Comparison of ENCODE assay signal across 15 mouse cellular contexts in genomic region chr5:107126561-107126960, GRCm38 (mm10).
DNase-seq lines count a peak whose midpoint lies in the region; ATAC-seq lines count a peak whose summit lies in the region.
"Had no signal": no experiment of that assay in that cellular context is flagged by ENCODE, and none has a peak within 500 bp of the region (broad histone marks: within the 10 kb centered on the region; RNA-seq: fewer than 3 reads in every experiment).

No protein-coding gene starts in this region.

- H3K4me1 ChIP-seq in intestine, embryonic 14.5 days (replicated peaks; ENCODE audit: control insufficient read depth, insufficient read depth, low read length) = peaks cover 29% of the 10 kb centered on the region
- 0 out of 2 replicates have a peak, but pooled peaks cover 3% of the 10 kb centered on the region for H3K4me1 ChIP-seq in intestine, embryonic 16.5 days (ENCODE audit: control insufficient read depth, insufficient read depth, low read length)
- H3K4me1 ChIP-seq in lung, embryonic 16.5 days (replicated peaks; ENCODE audit: control insufficient read depth, insufficient read depth, low read length) = peaks cover 23% of the 10 kb centered on the region

- no peak overlapping the region for H3K4me3 ChIP-seq in intestine, embryonic 14.5 days (ENCODE audit: low read depth, low read length)
- no peak overlapping the region for H3K4me3 ChIP-seq in intestine, embryonic 16.5 days (ENCODE audit: low read length)
- no peak overlapping the region for H3K4me3 ChIP-seq in lung, embryonic 16.5 days (ENCODE audit: low read length)
- H3K4me3 ChIP-seq: layer of hippocampus, adult 2 months; liver, embryonic 12.5 days; neural tube, embryonic 15.5 days had no signal

- H3K4me2 ChIP-seq in intestine, embryonic 14.5 days (ENCODE audit: low read length) = no peak overlapping the region
- H3K4me2 ChIP-seq in intestine, embryonic 16.5 days (ENCODE audit: low read depth, low read length) = no peak overlapping the region
- no peak overlapping the region for H3K4me2 ChIP-seq in lung, embryonic 16.5 days (ENCODE audit: low read depth, low read length)
- H3K4me2 ChIP-seq: hindbrain, embryonic 14.5 days; liver, embryonic 12.5 days; neural tube, embryonic 15.5 days had no signal

- H3K36me3 ChIP-seq in intestine, embryonic 14.5 days (ENCODE audit: control insufficient read depth, insufficient read depth, low read length) = peaks cover 46% of the 10 kb centered on the region
- H3K36me3 ChIP-seq in intestine, embryonic 16.5 days (ENCODE audit: control insufficient read depth, insufficient read depth, low read length) = no peaks in the 10 kb centered on the region
- peaks cover 11% of the 10 kb centered on the region for H3K36me3 ChIP-seq in lung, embryonic 16.5 days (ENCODE audit: control insufficient read depth, insufficient read depth, low read length)

- H3K27ac ChIP-seq in intestine, embryonic 14.5 days (ENCODE audit: low read depth) = 0 out of 2 replicates have a peak overlapping the region, but pooled peaks have one; percentile 0
- no peak overlapping the region for H3K27ac ChIP-seq in intestine, embryonic 16.5 days (ENCODE audit: low read length)
- H3K27ac ChIP-seq in lung, embryonic 16.5 days (ENCODE audit: low read length) = 0 out of 2 replicates have a peak overlapping the region, but pooled peaks have one; percentile 24
- H3K27ac ChIP-seq: hindbrain, embryonic 14.5 days; layer of hippocampus, adult 2 months; liver, embryonic 12.5 days; neural tube, embryonic 15.5 days had no signal

- no peak overlapping the region for H3K9ac ChIP-seq in intestine, embryonic 14.5 days (ENCODE audit: low read length)
- H3K9ac ChIP-seq in intestine, embryonic 16.5 days (ENCODE audit: low read depth, low read length) = no peak overlapping the region
- H3K9ac ChIP-seq in lung, embryonic 16.5 days (ENCODE audit: low read length) = no peak overlapping the region
- H3K9ac ChIP-seq: hindbrain, embryonic 14.5 days; liver, embryonic 12.5 days; neural tube, embryonic 15.5 days had no signal

- H3K9me3 ChIP-seq in intestine, embryonic 14.5 days (ENCODE audit: control insufficient read depth, low read length) = no peaks in the 10 kb centered on the region
- H3K9me3 ChIP-seq in intestine, embryonic 16.5 days (ENCODE audit: control insufficient read depth, low read length) = no peaks in the 10 kb centered on the region
- H3K9me3 ChIP-seq in lung, embryonic 16.5 days (ENCODE audit: control insufficient read depth, low read length) = no peaks in the 10 kb centered on the region
- H3K9me3 ChIP-seq: liver, embryonic 12.5 days; neural tube, embryonic 15.5 days had no signal

- no peak for ATAC-seq in intestine, embryonic 14.5 days (replicated peaks; ENCODE audit: low FRiP score, low TSS enrichment, low read depth)
- ATAC-seq in intestine, embryonic 16.5 days = no peak
- ATAC-seq in lung, embryonic 16.5 days (ENCODE audit: low read depth) = no peak
- ATAC-seq: liver, embryonic 12.5 days had no signal

- WGBS in intestine, embryonic 14.5 days = 40% methylated on average over 7 of the region's 7 CpGs
- WGBS in intestine, embryonic 16.5 days = 51% methylated on average over 7 of the region's 7 CpGs
- 36% methylated on average over 7 of the region's 7 CpGs for WGBS in lung, embryonic 16.5 days

- H3K27me3 ChIP-seq in intestine, embryonic 14.5 days (replicated peaks; ENCODE audit: control insufficient read depth, insufficient read depth, low read length) = no peaks in the 10 kb centered on the region
- H3K27me3 ChIP-seq in intestine, embryonic 16.5 days (replicated peaks; ENCODE audit: control insufficient read depth, insufficient read depth, low read length) = no peaks in the 10 kb centered on the region
- no peaks in the 10 kb centered on the region for H3K27me3 ChIP-seq in lung, embryonic 16.5 days (ENCODE audit: control insufficient read depth, insufficient read depth, low read depth, low read length)
- H3K27me3 ChIP-seq: CH12.LX; liver, embryonic 12.5 days; neural tube, embryonic 15.5 days had no signal

- peak; percentile 25 to 47 for DNase-seq in cerebellum, postnatal 10 days
- DNase-seq in cerebellum, postnatal 4 days (ENCODE audit: low spot score in 2 of 2) = no peak
- DNase-seq in intestine, embryonic 14.5 days (ENCODE audit: low spot score) = no peak
- no peak for DNase-seq in lung, adult 18-20 months
- DNase-seq in brain, adult 2 months (ENCODE audit: low read depth, low spot score) = peak; percentile 42
- DNase-seq in thymus, postnatal 36 days = no peak
- DNase-seq: cerebellum, adult 18-20 months; lung, postnatal 10 days had no signal

Comparison
In these comparisons a context has a peak if more than half of its experiments do, and no peak if none do; other contexts are left out.
1. DNase-seq: peak in cerebellum, postnatal 10 days (2 of 2) and brain, adult 2 months (single experiment); none in cerebellum, postnatal 4 days (0 of 2), intestine, embryonic 14.5 days (single experiment), lung, adult 18-20 months (0 of 2) and thymus, postnatal 36 days (0 of 2).